Mouse (Mus musculus): ENCODE results near the gene Ssr2. TPM values are rescaled to one million over a fixed set of nuclear protein-coding genes. Genes with fewer than 3 reads are reported as not detected.

Ssr2 gene
- total RNA-seq, 2 experiments from 2014 or later, result 80.7 to 93.3 TPM

- intact Hi-C loops (cut with DNase I), result no loop called here
- no peak for DNase-seq (ENCODE audit: low spot score)
Measured at GRCm38 (mm10) chr3:88540085-88540484, 35.6 kb upstream of the Ssr2 start.

- DNase-seq (ENCODE audit: low spot score), result no peak
Measured at GRCm38 (mm10) chr3:88541622-88542401, 33.9 kb upstream of the Ssr2 start.

GRCm38 (mm10) chr3:88542486-88542885 is 33.2 kb upstream of the Ssr2 start:
- DNase-seq (ENCODE audit: low spot score), result no peak
- intact Hi-C loops (cut with DNase I), result no loop called here

More at GRCm38 (mm10) chr3:88541622-88542401, 33.9 kb upstream of the Ssr2 start:
- intact Hi-C loops (cut with DNase I), result no loop called here

- DNase-seq (ENCODE audit: low spot score), result no peak
- intact Hi-C loops (cut with DNase I), result no loop called here
Measured at GRCm38 (mm10) chr3:88543174-88543573, 32.5 kb upstream of the Ssr2 start.

GRCm38 (mm10) chr3:88543651-88544410 is 31.8 kb upstream of the Ssr2 start:
- DNase-seq (ENCODE audit: low spot score), result no peak
- intact Hi-C loops (cut with DNase I), result no loop called here

GRCm38 (mm10) chr3:88544514-88544913 is 31.2 kb upstream of the Ssr2 start:
- intact Hi-C loops (cut with DNase I), result no loop called here

GRCm38 (mm10) chr3:88544955-88545591 is 30.6 kb upstream of the Ssr2 start:
- DNase-seq (ENCODE audit: low spot score), result no peak
- intact Hi-C loops (cut with DNase I), result no loop called here

More at GRCm38 (mm10) chr3:88544514-88544913, 31.2 kb upstream of the Ssr2 start:
- DNase-seq (ENCODE audit: low spot score), result no peak

GRCm38 (mm10) chr3:88546674-88547418 is 28.8 kb upstream of the Ssr2 start:
- intact Hi-C loops (cut with DNase I), result no loop called here
- DNase-seq (ENCODE audit: low spot score), result no peak

- intact Hi-C loops (cut with DNase I), result no loop called here
- DNase-seq (ENCODE audit: low spot score), result no peak
Measured at GRCm38 (mm10) chr3:88548180-88548917, 27.3 kb upstream of the Ssr2 start, which contains the start of gene Rab25. Rab25 (minus strand) TSS chr3:88548300.

- no peak for DNase-seq (ENCODE audit: low spot score)
- intact Hi-C loops (cut with DNase I), result loop anchor here (10.0 kb wide), 1 partner anchor 623 kb away; the partner anchor contains the start of gene Scamp3
Measured at GRCm38 (mm10) chr3:88551586-88551985, 24.1 kb upstream of the Ssr2 start.

GRCm38 (mm10) chr3:88552082-88552645 is 23.5 kb upstream of the Ssr2 start:
- intact Hi-C loops (cut with DNase I), result loop anchor here (2.0 to 10.0 kb wide), 2 partner anchors 19 to 623 kb away; partner anchors contain the start of genes Mex3a and Scamp3
- no peak for DNase-seq (ENCODE audit: low spot score)

- intact Hi-C loops (cut with DNase I), result loop anchor here (2.0 to 10.0 kb wide), 2 partner anchors 20 to 622 kb away; partner anchors contain the start of genes Mex3a and Scamp3
Measured at GRCm38 (mm10) chr3:88552676-88553524, 22.8 kb upstream of the Ssr2 start, which contains the start of gene Lamtor2. Lamtor2 (minus strand) TSS chr3:88553074.

GRCm38 (mm10) chr3:88553525-88553879 is 22.2 kb upstream of the Ssr2 start, which contains the start of gene Ubqln4:
Ubqln4 (plus strand) TSS chr3:88553758.
- DNase-seq (ENCODE audit: low spot score), result peak; percentile 85
- intact Hi-C loops (cut with DNase I), result loop anchor here (2.0 to 10.0 kb wide), 2 partner anchors 21 to 621 kb away; partner anchors contain the start of genes Mex3a and Scamp3

More at GRCm38 (mm10) chr3:88552676-88553524, 22.8 kb upstream of the Ssr2 start, which contains the start of gene Lamtor2:
- peak; percentile 96 for DNase-seq (ENCODE audit: low spot score)

- intact Hi-C loops (cut with DNase I), result loop anchor here (2.0 to 10.0 kb wide), 2 partner anchors 21 to 621 kb away; partner anchors contain the start of genes Mex3a and Scamp3
- DNase-seq (ENCODE audit: low spot score), result no peak
Measured at GRCm38 (mm10) chr3:88553880-88554586, 21.6 kb upstream of the Ssr2 start.

GRCm38 (mm10) chr3:88555069-88555605 is 20.5 kb upstream of the Ssr2 start:
- no peak for DNase-seq (ENCODE audit: low spot score)
- intact Hi-C loops (cut with DNase I), result loop anchor here (10.0 kb wide), 1 partner anchor 620 kb away; the partner anchor contains the start of gene Scamp3

- intact Hi-C loops (cut with DNase I), result loop anchor here (10.0 kb wide), 1 partner anchor 619 kb away; the partner anchor contains the start of gene Scamp3
- DNase-seq (ENCODE audit: low spot score), result no peak
Measured at GRCm38 (mm10) chr3:88555731-88556130, 19.9 kb upstream of the Ssr2 start.

Measured in heart, postnatal 25 days (tissue).